Comparison of ENCODE assay signal across 20 mouse cellular contexts in the genomic region with DNA sequence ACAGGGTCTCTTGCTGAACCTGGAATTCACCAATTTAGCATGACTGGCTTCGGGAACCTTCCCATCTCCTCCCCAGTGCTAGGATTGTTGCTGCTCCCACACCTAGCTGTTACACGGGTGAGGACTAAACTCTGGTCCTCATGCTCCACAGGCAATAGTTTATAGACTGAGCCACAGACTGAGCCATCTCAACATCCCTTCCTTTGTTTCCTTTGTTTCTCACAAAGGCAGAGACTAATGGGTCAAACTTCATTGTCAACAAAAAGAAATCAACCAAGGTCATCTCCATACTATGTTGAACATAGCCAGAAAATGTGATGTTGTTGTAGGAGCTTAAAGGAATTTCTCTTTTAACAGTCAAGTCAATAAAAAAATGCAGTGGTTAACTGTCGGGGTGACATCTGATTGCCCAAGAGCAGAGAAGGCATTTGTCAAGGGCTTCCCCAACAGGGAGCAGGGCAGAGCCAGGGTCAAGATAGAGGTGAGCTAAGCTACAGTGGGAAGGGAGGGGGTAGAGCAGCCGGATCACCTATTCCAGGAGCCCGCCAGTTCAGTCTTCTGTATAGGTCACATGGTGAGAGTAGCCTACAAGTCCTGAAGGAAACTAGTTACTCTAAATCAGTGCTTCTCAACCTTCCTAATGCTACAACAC.
"Had no signal": no experiment of that assay in that cellular context is flagged by ENCODE, and none has a peak within 500 bp of the region (broad histone marks: within the 10 kb centered on the region; RNA-seq: fewer than 3 reads in every experiment).

No protein-coding gene starts in this region.

- H3K4me3 ChIP-seq: layer of hippocampus, adult 2 months; megakaryocyte, embryonic 14.5 days; midbrain, embryonic 10.5 days; midbrain, embryonic 13.5 days; myocyte; neural tube, embryonic 13.5 days; stomach, embryonic 15.5 days had no signal

- ATAC-seq: lung, postnatal 0 days; midbrain, embryonic 13.5 days had no signal

- H3K27me3 ChIP-seq: megakaryocyte, embryonic 14.5 days; midbrain, embryonic 13.5 days; neural tube, embryonic 13.5 days; stomach, embryonic 15.5 days had no signal

- H3K4me1 ChIP-seq: midbrain, embryonic 10.5 days had no signal

- H3K9ac ChIP-seq: liver, embryonic 14.5 days; liver, postnatal 0 days; lung, embryonic 14.5 days; midbrain, embryonic 13.5 days; neural tube, embryonic 13.5 days; stomach, embryonic 15.5 days had no signal

- H3K27ac ChIP-seq: kidney, postnatal 0 days; layer of hippocampus, adult 2 months; liver, embryonic 14.5 days; macrophage; midbrain, embryonic 10.5 days; midbrain, embryonic 13.5 days; neural tube, embryonic 13.5 days; stomach, embryonic 15.5 days had no signal

- DNase-seq: kidney, adult 2 months; kidney, postnatal 25 days; layer of hippocampus, adult 9-11 months; liver, postnatal 0 days; lung, embryonic 14.5 days; retina, postnatal 1 day; right cerebral cortex, postnatal 25 days; spleen, adult 18-20 months; thymus, postnatal 25 days had no signal

- H3K4me2 ChIP-seq: lung, embryonic 14.5 days; midbrain, embryonic 13.5 days; neural tube, embryonic 13.5 days; stomach, embryonic 15.5 days had no signal

- H3K9me3 ChIP-seq: megakaryocyte, embryonic 14.5 days; midbrain, embryonic 10.5 days; midbrain, embryonic 13.5 days; neural tube, embryonic 13.5 days; stomach, embryonic 15.5 days had no signal
